Mouse (Mus musculus) liver, adult 2 months (tissue): ENCODE data around the gene Nog. TPM values are rescaled to one million over a fixed set of nuclear protein-coding genes. Genes with fewer than 3 reads are reported as not detected.

Experiments used
- DNase-seq: peaks from one replicate; pipeline ENCODE4 v3.0.0-alpha.2; 2011; ENCODE audit warnings: low read depth, low spot score; ENCODE audit errors: extremely low read depth
- H3K27ac ChIP-seq: fragments of 200-500 bp; replicated peaks from 2 replicates; pipeline ENCODE4 v1.5.1; 2012; ENCODE audit warnings: low read depth, mild to moderate bottlenecking, control low read depth, inconsistent platforms, low read length; ENCODE audit not compliant: insufficient read depth
- H3K27me3 ChIP-seq: fragments of 200-500 bp; 2 replicates; pipeline ENCODE4 v1.6.1; 2012; ENCODE audit warnings: mild to moderate bottlenecking, moderate library complexity, low read length, inconsistent platforms; ENCODE audit not compliant: control insufficient read depth, insufficient read depth
- H3K36me3 ChIP-seq: fragments of 200-500 bp; 2 replicates; pipeline ENCODE4 v1.6.1; 2012; ENCODE audit warnings: low read length, inconsistent platforms; ENCODE audit not compliant: control insufficient read depth, insufficient read depth
- H3K4me1 ChIP-seq: fragments of 200-500 bp; 2 replicates; pipeline ENCODE4 v1.6.1; 2011; ENCODE audit warnings: low read length; ENCODE audit not compliant: control insufficient read depth, insufficient read depth
- H3K4me3 ChIP-seq: fragments of 200-500 bp; 2 replicates; pipeline ENCODE4 v1.5.1; 2011; ENCODE audit warnings: low read depth, mild to moderate bottlenecking, control low read depth, low read length, moderate library complexity; ENCODE audit not compliant: insufficient read depth
- H3K79me2 ChIP-seq: fragments of 200-500 bp; 2 replicates; pipeline ENCODE4 v1.6.1; 2012; ENCODE audit warnings: inconsistent platforms, mild to moderate bottlenecking, low read length, moderate library complexity; ENCODE audit not compliant: control insufficient read depth, insufficient read depth
- H3K9ac ChIP-seq: fragments of 200-500 bp; 2 replicates; pipeline ENCODE4 v1.6.1; 2012; ENCODE audit warnings: low read depth, mild to moderate bottlenecking, control low read depth, inconsistent platforms, low read length
- CTCF ChIP-seq: fragments of 200-500 bp; IDR thresholded peaks from 2 replicates; pipeline ENCODE4 v1.5.1; 2011; ENCODE audit warnings: low read depth, low read length, control low read depth
- POLR2A ChIP-seq: fragments of 200-500 bp; IDR thresholded peaks from 2 replicates; pipeline ENCODE4 v1.6.1; 2011; ENCODE audit warnings: low read length, control low read depth; ENCODE audit not compliant: insufficient read depth; ENCODE audit errors: extremely low read depth
- WGBS: fragments of 180-500 bp; shearing (Covaris S2); methylation state at CpG from one replicate; pipeline ENCODE4 v1.1.7; 2018; 5-methylcytosine and 5-hydroxymethylcytosine counted together
- polyA plus RNA-seq: library from polyadenylated mRNA; depleted of rRNA; stranded (reverse); fragments of >200 nt; gene quantifications from 2 replicates; pipeline ENCODE4 v1.2.3, GENCODE M21; 2012; rRNA removed
- total RNA-seq: library from RNA; depleted of rRNA; stranded (reverse); fragments of >200 nt; gene quantifications from 2 replicates; pipeline ENCODE4 v1.2.3, GENCODE M21; 2014; rRNA removed

The Nog gene
- not detected in 2 replicates for total RNA-seq
- not detected in 2 replicates for polyA plus RNA-seq

DNA sequence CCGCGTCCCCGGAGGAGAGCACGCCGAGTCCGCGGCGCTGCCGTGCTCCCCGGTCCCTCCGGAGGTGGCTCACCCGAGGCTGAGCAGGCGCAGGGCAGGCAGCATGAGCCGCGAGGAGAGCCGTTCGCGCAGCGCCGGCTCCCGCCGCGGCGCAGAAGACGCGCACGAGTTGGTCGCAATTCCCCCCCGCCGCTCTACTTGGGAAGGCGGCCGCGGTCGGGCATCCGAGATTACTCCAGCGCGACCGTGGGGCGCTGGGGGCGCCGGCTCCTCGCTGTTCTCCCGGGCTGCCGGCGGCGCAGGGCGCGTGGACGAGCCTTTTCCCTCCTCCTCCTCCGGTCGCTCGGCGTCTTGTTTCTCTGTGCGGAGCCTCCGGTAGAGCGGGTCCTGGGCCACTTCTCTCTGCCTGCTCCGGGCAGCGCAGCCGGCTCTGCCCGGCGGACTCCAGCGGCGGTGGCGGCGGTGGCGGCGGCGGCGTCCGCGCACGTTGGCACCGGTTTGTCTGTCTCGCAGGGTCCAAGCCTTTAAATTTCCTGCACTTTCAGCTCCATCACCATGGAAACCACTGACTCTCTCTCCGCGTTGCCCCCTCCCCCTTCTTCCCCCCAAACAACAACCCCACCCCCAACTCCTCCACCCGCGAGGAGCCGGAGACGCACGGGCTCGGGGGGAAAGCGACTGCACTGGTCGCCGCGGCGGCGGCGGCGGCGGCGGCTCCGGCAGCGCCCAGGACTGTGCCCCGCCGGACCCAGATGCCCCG, at the start of gene Nog:
TSS of gene Nog (minus strand) at position 277 of the 760 bp plus-strand sequence.
- Histone ChIP-seq H3K36me3 (no peaks in the 10 kb centered on the region), H3K79me2 (no peaks in the 10 kb centered on the region), H3K9ac (no peak within 1 kb of the TSS), H3K27ac (no peak within 1 kb of the TSS), H3K4me3 (peak within 1 kb of the TSS; percentile 17; the same call in 1 of the 2 replicates), H3K27me3 (peaks cover 18% of the 10 kb centered on the region; the same call in 1 of the 2 replicates), H3K4me1 (no peaks in the 10 kb centered on the region)
- no peak for DNase-seq
- under 1% methylated on average over 97 of the region's 97 CpGs for WGBS
- no peak for TF ChIP-seq POLR2A

DNA sequence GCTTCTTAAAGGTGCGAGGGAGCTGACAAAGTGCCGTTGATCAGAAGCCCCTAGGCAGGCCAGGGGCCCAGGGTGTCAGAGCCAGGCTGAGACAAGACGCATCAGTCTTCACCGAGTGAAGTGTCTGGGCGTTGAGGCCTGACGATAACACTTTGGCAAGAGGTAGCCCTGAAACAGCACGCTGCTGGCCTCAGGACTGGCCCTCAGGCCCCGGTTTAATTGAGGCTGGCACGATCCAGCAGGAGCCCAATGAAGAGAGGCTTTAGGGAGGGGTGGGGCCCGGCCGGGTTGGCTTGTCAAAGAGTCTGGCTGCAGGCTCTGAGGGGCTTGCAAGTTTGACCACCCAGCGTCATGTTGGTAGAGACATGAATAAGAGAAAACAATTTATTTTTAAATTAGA, 38.1 kb upstream of the Nog start:
- Histone ChIP-seq H3K79me2 (no peaks in the 10 kb centered on the region), H3K4me3 (no peak overlapping the region), H3K27ac (no peak overlapping the region), H3K9ac (no peak overlapping the region), H3K27me3 (no peaks in the 10 kb centered on the region), H3K4me1 (no peaks in the 10 kb centered on the region), H3K36me3 (no peaks in the 10 kb centered on the region)
- DNase-seq: no peak
- no peak for TF ChIP-seq CTCF
- no peak for TF ChIP-seq POLR2A
- 62% methylated on average over 12 of the region's 12 CpGs for WGBS

DNA sequence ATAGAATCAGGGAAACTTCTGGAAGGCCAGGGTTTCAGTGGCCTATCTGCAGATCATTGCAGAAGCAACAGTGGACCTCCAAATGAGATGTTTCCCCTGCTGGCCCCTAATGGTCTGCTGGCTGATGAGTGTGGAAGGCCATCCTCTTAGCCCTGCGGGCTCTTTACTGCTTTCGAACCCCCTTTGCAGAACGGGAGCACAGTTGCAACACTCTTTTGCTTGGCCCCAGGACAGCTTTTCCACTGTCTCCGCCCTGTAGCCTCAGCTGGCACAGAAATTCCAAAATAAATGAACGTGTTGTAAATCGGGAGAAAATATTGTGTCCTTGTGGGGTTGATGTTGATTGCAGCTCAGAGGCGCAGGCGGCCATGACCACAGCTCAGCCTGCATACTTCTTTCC, 37.7 kb upstream of the Nog start:
- Histone ChIP-seq H3K27me3 (no peaks in the 10 kb centered on the region), H3K79me2 (no peaks in the 10 kb centered on the region), H3K27ac (no peak overlapping the region), H3K36me3 (no peaks in the 10 kb centered on the region), H3K4me3 (no peak overlapping the region), H3K9ac (no peak overlapping the region), H3K4me1 (no peaks in the 10 kb centered on the region)
- no peak for TF ChIP-seq POLR2A
- TF ChIP-seq CTCF: no peak
- 80% methylated on average over 8 of the region's 8 CpGs for WGBS
- DNase-seq: no peak

DNA sequence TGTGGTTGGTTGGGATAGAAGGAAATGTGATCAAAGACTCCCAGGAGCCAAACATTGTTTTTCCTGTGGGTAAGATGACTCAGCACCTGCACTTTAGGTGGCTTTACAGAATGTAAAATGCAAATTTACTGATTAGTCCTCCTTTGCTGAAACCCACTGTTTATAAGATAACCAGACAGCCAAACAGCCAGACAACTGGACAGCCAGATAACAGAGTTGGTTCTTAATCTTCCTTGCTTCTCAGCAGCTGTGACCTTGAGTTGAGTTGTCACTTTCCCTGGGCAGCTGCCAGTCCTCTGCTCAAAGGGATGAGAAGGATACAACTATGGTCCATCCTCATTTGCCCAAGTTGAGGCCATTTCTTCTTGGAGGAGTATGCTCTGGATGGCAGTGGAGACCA, 35.8 kb upstream of the Nog start:
- no peak overlapping the region for H3K27ac ChIP-seq

DNA sequence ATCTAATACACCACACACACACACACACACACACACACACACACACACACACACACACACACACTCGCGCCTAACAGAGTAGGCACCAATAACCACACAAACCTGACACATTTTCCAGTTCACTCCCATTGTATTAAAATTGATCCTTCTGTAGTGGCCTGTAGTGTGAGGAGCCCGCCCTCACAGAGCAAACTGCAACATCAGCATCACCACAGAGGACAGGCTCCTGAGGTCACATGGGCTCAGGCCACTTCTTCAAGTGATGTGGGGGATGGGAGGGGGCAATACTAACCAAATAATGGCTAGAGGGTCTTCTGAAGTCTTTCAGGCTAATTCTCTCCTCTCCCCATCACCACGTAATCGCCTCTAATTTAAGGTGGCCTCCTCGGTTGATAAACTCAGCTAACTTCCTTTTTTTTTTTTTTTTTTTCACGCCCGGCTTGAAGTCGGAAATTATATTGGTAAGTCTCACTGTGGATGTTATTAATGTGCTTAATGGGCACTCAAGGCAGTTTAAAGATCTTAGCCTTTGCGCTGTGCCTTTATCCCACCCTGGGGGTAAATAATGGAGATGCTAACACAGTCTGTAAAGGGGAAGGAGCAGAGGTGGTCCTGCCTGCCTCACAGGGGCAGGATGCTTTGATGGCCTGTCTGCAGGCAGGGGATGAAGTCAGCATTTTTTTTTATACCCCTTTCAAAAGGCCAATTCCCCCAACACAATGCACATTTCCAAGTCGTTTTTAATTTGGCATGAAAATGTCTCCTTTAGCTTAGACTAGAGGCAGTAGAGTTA, 25.2 kb upstream of the Nog start:
- no peaks in the 10 kb centered on the region for H3K4me1 ChIP-seq
- TF ChIP-seq CTCF (no peak), POLR2A (no peak)
- no peak overlapping the region for H3K4me3 ChIP-seq
- no peak overlapping the region for H3K27ac ChIP-seq
- WGBS: 63% methylated on average over 11 of the region's 11 CpGs
- DNase-seq: no peak
- no peaks in the 10 kb centered on the region for H3K79me2 ChIP-seq
- no peak overlapping the region for H3K9ac ChIP-seq
- H3K36me3 ChIP-seq: no peaks in the 10 kb centered on the region
- H3K27me3 ChIP-seq: no peaks in the 10 kb centered on the region

More for the DNA sequence above, 35.8 kb upstream of the Nog start:
- no peak overlapping the region for H3K9ac ChIP-seq
- no peaks in the 10 kb centered on the region for H3K79me2 ChIP-seq
- H3K4me1 ChIP-seq: no peaks in the 10 kb centered on the region
- DNase-seq: no peak
- no peaks in the 10 kb centered on the region for H3K36me3 ChIP-seq
- no peak overlapping the region for H3K4me3 ChIP-seq
- no peak for TF ChIP-seq POLR2A
- no peak for TF ChIP-seq CTCF
- no peaks in the 10 kb centered on the region for H3K27me3 ChIP-seq

DNA sequence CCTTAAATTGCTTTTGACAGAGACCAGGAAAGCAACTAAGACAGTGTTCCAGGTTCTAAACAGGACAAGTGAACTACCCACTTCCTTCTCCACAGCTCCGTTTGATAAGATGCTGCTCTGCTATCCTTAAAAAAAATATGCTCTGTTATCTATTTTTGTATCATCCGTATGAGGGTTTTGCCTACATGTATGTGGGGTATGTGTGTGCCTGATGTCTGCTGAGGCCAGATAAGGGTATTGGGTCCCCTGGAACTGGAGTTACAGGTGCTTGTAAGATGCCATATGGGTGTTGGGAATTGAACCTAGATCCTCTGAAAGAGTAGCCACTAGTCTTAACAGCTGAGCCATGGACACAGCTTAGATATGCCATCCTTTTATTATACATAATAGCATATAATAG, 19.6 kb upstream of the Nog start:
- Histone ChIP-seq H3K36me3 (no peaks in the 10 kb centered on the region), H3K9ac (no peak overlapping the region), H3K27me3 (no peaks in the 10 kb centered on the region), H3K79me2 (no peaks in the 10 kb centered on the region), H3K27ac (no peak overlapping the region), H3K4me3 (no peak overlapping the region), H3K4me1 (no peaks in the 10 kb centered on the region)
- TF ChIP-seq CTCF (no peak), POLR2A (no peak)
- WGBS: 77% methylated on average over 2 of the region's 2 CpGs
- DNase-seq: no peak
